In the genomic region with DNA sequence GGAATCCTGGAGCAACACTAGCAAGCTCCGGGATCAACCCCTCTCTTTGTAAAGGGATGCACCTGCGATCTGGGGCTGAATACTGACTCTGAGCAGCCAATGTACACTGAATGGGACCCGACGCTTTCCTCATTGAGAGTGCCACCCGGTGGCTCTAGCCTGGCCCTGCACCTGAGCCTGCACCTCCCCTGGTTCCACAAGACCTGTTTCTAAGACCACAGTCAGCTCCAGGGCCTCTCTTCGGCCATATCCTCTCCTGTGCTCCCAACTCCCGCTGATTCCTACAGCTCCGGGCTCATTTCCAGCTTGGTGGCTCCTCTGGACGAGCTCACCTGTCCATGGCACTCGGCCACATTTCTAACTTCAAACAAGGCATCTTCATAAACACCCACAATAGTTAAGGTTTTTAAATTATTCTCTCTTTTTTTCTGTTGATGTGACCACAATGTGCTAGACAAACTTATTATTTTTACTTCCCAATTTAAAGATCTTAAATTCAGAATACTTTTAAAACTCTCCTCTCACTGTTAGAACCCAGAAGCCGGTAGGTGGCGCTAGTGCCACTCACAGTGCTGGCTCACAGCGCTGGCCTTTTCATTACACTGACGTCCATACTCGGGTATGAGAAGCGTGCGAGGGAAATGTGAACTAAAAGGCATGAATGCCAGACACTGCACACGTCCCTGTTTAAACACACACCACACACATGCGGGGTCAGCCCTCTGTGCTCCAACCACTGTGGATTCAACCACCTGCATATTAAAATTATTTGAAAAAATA, we compare ENCODE assay signal across 8 mouse cellular contexts. TPM values are rescaled to one million over a fixed set of nuclear protein-coding genes. Genes with fewer than 3 reads are reported as not detected.
A peak's percentile ranks its signal among the peaks of the same experiment; 100 is the strongest.
DNase-seq lines count a peak whose midpoint lies in the region; ATAC-seq lines count a peak whose summit lies in the region.

No protein-coding gene starts in this region.

- no peaks in the 10 kb centered on the region for H3K36me3 ChIP-seq in embryonic facial prominence, embryonic 12.5 days
- no peaks in the 10 kb centered on the region for H3K36me3 ChIP-seq in limb, embryonic 13.5 days

- H3K4me3 ChIP-seq in embryonic facial prominence, embryonic 12.5 days: no peak overlapping the region
- H3K4me3 ChIP-seq in limb, embryonic 13.5 days: no peak overlapping the region

- H3K27ac ChIP-seq in embryonic facial prominence, embryonic 12.5 days: no peak overlapping the region
- no peak overlapping the region for H3K27ac ChIP-seq in limb, embryonic 13.5 days

- 18% methylated on average over 19 of the region's 19 CpGs for WGBS in embryonic facial prominence, embryonic 12.5 days
- 21% methylated on average over 19 of the region's 19 CpGs for WGBS in limb, embryonic 13.5 days

- peak; percentile 50 for DNase-seq in 3134 (ENCODE audit: extremely low read depth, insufficient read length, low spot score)
- DNase-seq in adrenal gland, postnatal 36 days: peak; percentile 85 to 90
- peak; percentile 17 to 76 for DNase-seq in heart, adult 9 months (ENCODE audit: low spot score in 2 of 2)
- peak; percentile 77 for DNase-seq in kidney, adult 9 months
- peak; percentile 77 for DNase-seq in naive thymus-derived CD4-positive, alpha-beta T cell, adult 2 months (ENCODE audit: low read depth)
- peak; percentile 63 to 89 for DNase-seq in spleen, postnatal 4 days (ENCODE audit: low spot score in 2 of 2)

- H3K9me3 ChIP-seq in embryonic facial prominence, embryonic 12.5 days: no peaks in the 10 kb centered on the region
- no peaks in the 10 kb centered on the region for H3K9me3 ChIP-seq in limb, embryonic 13.5 days

- peak; percentile 72; the same call in 1 of the 2 replicates for ATAC-seq in embryonic facial prominence, embryonic 12.5 days (ENCODE audit: insufficient number of reproducible peaks, insufficient read depth, low FRiP score, low TSS enrichment)
- peak; percentile 84; the same call in 1 of the 2 replicates for ATAC-seq in limb, embryonic 13.5 days (ENCODE audit: low FRiP score, low read depth)

- no peak overlapping the region for H3K4me2 ChIP-seq in embryonic facial prominence, embryonic 12.5 days (replicated peaks)
- H3K4me2 ChIP-seq in limb, embryonic 13.5 days (replicated peaks): no peak overlapping the region

- H3K27me3 ChIP-seq in embryonic facial prominence, embryonic 12.5 days: no peaks in the 10 kb centered on the region
- peaks cover 29% of the 10 kb centered on the region for H3K27me3 ChIP-seq in limb, embryonic 13.5 days

- no peak overlapping the region for H3K9ac ChIP-seq in embryonic facial prominence, embryonic 12.5 days
- no peak overlapping the region for H3K9ac ChIP-seq in limb, embryonic 13.5 days

- H3K4me1 ChIP-seq in embryonic facial prominence, embryonic 12.5 days: no peaks in the 10 kb centered on the region
- peaks cover 9% of the 10 kb centered on the region for H3K4me1 ChIP-seq in limb, embryonic 13.5 days

RNA-seq across cellular contexts. Expression of gene Myzap, which starts 48.5 kb away (rescaled TPM):
- total RNA-seq in adrenal gland, postnatal 36 days (2021): 10 to 100 TPM in 1 of 2 experiments, 1 to 10 TPM in 1; 6.8 to 12.9 TPM
- 10.8 and 11.5 TPM in 2 replicates for polyA plus RNA-seq in embryonic facial prominence, embryonic 12.5 days (2016; fragmentation: Nextera tagmentation; extraction: Ambion mirVana)
- polyA plus RNA-seq in limb, embryonic 13.5 days (2015; fragmentation: Nextera tagmentation; extraction: Ambion mirVana): 14.1 and 14.8 TPM in 2 replicates

RNA-seq across cellular contexts. Expression of gene Polr2m, which starts 57.9 kb away (rescaled TPM):
- 100 to 1,000 TPM; 176 to 189 TPM for total RNA-seq in adrenal gland, postnatal 36 days (2021)
- 559 and 561 TPM in 2 replicates for polyA plus RNA-seq in embryonic facial prominence, embryonic 12.5 days (2016; fragmentation: Nextera tagmentation; extraction: Ambion mirVana)
- polyA plus RNA-seq in limb, embryonic 13.5 days (2015; fragmentation: Nextera tagmentation; extraction: Ambion mirVana): 512 and 546 TPM in 2 replicates
